Mouse (Mus musculus) cerebral cortex, adult 2 months (tissue): ENCODE results near the gene Slc17a9.

ENCODE experiments used
- WGBS: fragments of 180-500 bp; shearing (Covaris S2); methylation state at CpG from one replicate; pipeline ENCODE4 v1.1.7; 2018; 5-methylcytosine and 5-hydroxymethylcytosine counted together

Slc17a9 gene

GRCm38 (mm10) chr2:180724585-180725413, at the start of gene Slc17a9:
Gene Slc17a9, plus strand, starts transcription at chr2:180725263.
- WGBS: 7% methylated on average over 18 of the region's 18 CpGs

- WGBS: 84% methylated on average over 2 of the region's 2 CpGs
Observed at GRCm38 (mm10) chr2:180676706-180677105, 48.4 kb upstream of the Slc17a9 start.

GRCm38 (mm10) chr2:180678609-180679140, 46.4 kb upstream of the Slc17a9 start:
- WGBS: 11% methylated on average over 4 of the region's 4 CpGs

- WGBS: 29% methylated on average over 2 of the region's 2 CpGs
Observed at GRCm38 (mm10) chr2:180681225-180681624, 43.8 kb upstream of the Slc17a9 start.

- 73% methylated on average over 2 of the region's 2 CpGs for WGBS
Observed at GRCm38 (mm10) chr2:180683524-180683923, 41.5 kb upstream of the Slc17a9 start.

GRCm38 (mm10) chr2:180684031-180684430, 41.0 kb upstream of the Slc17a9 start:
- 79% methylated on average over 4 of the region's 4 CpGs for WGBS

- WGBS: 51% methylated on average over 5 of the region's 5 CpGs
Observed at GRCm38 (mm10) chr2:180689841-180690240, 35.2 kb upstream of the Slc17a9 start.

- WGBS: 3% methylated on average over 1 of the region's 1 CpGs
Observed at GRCm38 (mm10) chr2:180692630-180693029, 32.4 kb upstream of the Slc17a9 start.

- 44% methylated on average over 2 of the region's 2 CpGs for WGBS
Observed at GRCm38 (mm10) chr2:180695176-180695575, 29.9 kb upstream of the Slc17a9 start.

GRCm38 (mm10) chr2:180700457-180700856, 24.6 kb upstream of the Slc17a9 start:
- WGBS: 55% methylated on average over 5 of the region's 5 CpGs

- WGBS: 5% methylated on average over 26 of the region's 26 CpGs
Observed at GRCm38 (mm10) chr2:180701053-180701766, 23.9 kb upstream of the Slc17a9 start.

GRCm38 (mm10) chr2:180701767-180702621, 23.1 kb upstream of the Slc17a9 start:
- whole genome bisulfite sequencing: under 1% methylated on average over 66 of the region's 66 CpGs

GRCm38 (mm10) chr2:180702701-180703149, 22.3 kb upstream of the Slc17a9 start:
- WGBS: 20% methylated on average over 4 of the region's 4 CpGs

- WGBS: 82% methylated on average over 5 of the region's 5 CpGs
Observed at GRCm38 (mm10) chr2:180703175-180703574, 21.9 kb upstream of the Slc17a9 start.

GRCm38 (mm10) chr2:180703645-180704359, 21.3 kb upstream of the Slc17a9 start:
- WGBS: 64% methylated on average over 3 of the region's 3 CpGs

GRCm38 (mm10) chr2:180704591-180704990, 20.5 kb upstream of the Slc17a9 start:
- WGBS: 72% methylated on average over 8 of the region's 8 CpGs

GRCm38 (mm10) chr2:180705066-180705465, 20.0 kb upstream of the Slc17a9 start:
- 61% methylated on average over 3 of the region's 3 CpGs for WGBS

- 96% methylated on average over 5 of the region's 5 CpGs for WGBS
Observed at GRCm38 (mm10) chr2:180705975-180706374, 19.1 kb upstream of the Slc17a9 start.

- under 1% methylated on average over 39 of the region's 39 CpGs for whole genome bisulfite sequencing
Observed at GRCm38 (mm10) chr2:180709023-180709922, 15.8 kb upstream of the Slc17a9 start.

GRCm38 (mm10) chr2:180709923-180710272, 15.2 kb upstream of the Slc17a9 start, which contains the start of the genes Dido1 and Gid8:
Gene Dido1, minus strand, starts transcription at chr2:180709999.
Gene Gid8, plus strand, starts transcription at chr2:180710117.
- WGBS: 1% methylated on average over 43 of the region's 43 CpGs
